Comparison of ENCODE assay signal across 13 mouse cellular contexts in the genomic region with DNA sequence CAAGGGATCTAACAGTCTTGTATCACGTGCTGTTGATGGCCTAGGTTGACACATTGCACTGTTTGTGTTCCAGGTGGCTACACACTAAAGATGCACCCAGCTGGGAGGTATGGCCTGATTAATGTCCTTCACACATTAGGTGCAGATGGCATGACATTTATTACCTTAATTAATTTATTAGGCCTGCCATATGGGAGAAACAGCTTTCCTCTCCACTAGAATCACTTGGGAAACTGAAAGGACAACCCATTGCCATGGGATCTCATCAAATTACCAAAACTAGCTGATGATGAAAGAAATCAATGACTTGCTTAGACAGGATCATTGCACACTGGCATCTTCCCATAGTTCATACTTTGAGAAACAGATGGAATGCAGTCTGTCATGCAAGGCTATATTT.
DNase-seq lines count a peak whose midpoint lies in the region; ATAC-seq and TF ChIP-seq lines count a peak whose summit lies in the region.
"Had no signal": no experiment of that assay in that cellular context is flagged by ENCODE, and none has a peak within 500 bp of the region (broad histone marks: within the 10 kb centered on the region; RNA-seq: fewer than 3 reads in every experiment).

No protein-coding gene starts in this region.

- H3K9ac ChIP-seq in embryonic facial prominence, embryonic 12.5 days = no peak overlapping the region
- no peak overlapping the region for H3K9ac ChIP-seq in liver, postnatal 0 days (replicated peaks)
- H3K9ac ChIP-seq: liver, embryonic 13.5 days had no signal

- no peak overlapping the region for H3K27ac ChIP-seq in embryonic facial prominence, embryonic 12.5 days
- no peak overlapping the region for H3K27ac ChIP-seq in embryonic facial prominence, embryonic 10.5 days (replicated peaks)
- H3K27ac ChIP-seq in hindbrain, embryonic 10.5 days = no peak overlapping the region
- no peak overlapping the region for H3K27ac ChIP-seq in liver, postnatal 0 days (ENCODE audit: low read depth)
- H3K27ac ChIP-seq: liver, embryonic 13.5 days; macrophage had no signal

- no peaks in the 10 kb centered on the region for H3K9me3 ChIP-seq in embryonic facial prominence, embryonic 12.5 days
- H3K9me3 ChIP-seq in embryonic facial prominence, embryonic 10.5 days = no peaks in the 10 kb centered on the region
- H3K9me3 ChIP-seq in hindbrain, embryonic 10.5 days = no peaks in the 10 kb centered on the region
- H3K9me3 ChIP-seq in liver, postnatal 0 days (ENCODE audit: low read length) = no peaks in the 10 kb centered on the region
- H3K9me3 ChIP-seq: liver, embryonic 13.5 days had no signal

- H3K4me3 ChIP-seq in embryonic facial prominence, embryonic 12.5 days = no peak overlapping the region
- H3K4me3 ChIP-seq in embryonic facial prominence, embryonic 10.5 days = no peak overlapping the region
- H3K4me3 ChIP-seq in hindbrain, embryonic 10.5 days = no peak overlapping the region
- no peak overlapping the region for H3K4me3 ChIP-seq in liver, postnatal 0 days (ENCODE audit: low read depth, low read length)
- H3K4me3 ChIP-seq: erythroblast, embryonic 14.5 days; liver, embryonic 13.5 days had no signal

- no peaks in the 10 kb centered on the region for H3K27me3 ChIP-seq in embryonic facial prominence, embryonic 12.5 days
- H3K27me3 ChIP-seq in embryonic facial prominence, embryonic 10.5 days (replicated peaks; ENCODE audit: low read depth, poor library complexity, severe bottlenecking) = no peaks in the 10 kb centered on the region
- no peaks in the 10 kb centered on the region for H3K27me3 ChIP-seq in hindbrain, embryonic 10.5 days (ENCODE audit: insufficient read depth, poor library complexity, severe bottlenecking)
- no peaks in the 10 kb centered on the region for H3K27me3 ChIP-seq in liver, postnatal 0 days (ENCODE audit: insufficient read depth, low read length)
- H3K27me3 ChIP-seq: liver, embryonic 13.5 days had no signal

- H3K4me1 ChIP-seq in embryonic facial prominence, embryonic 12.5 days = no peaks in the 10 kb centered on the region
- H3K4me1 ChIP-seq in embryonic facial prominence, embryonic 10.5 days = no peaks in the 10 kb centered on the region
- H3K4me1 ChIP-seq in hindbrain, embryonic 10.5 days (replicated peaks) = no peaks in the 10 kb centered on the region
- H3K4me1 ChIP-seq in liver, postnatal 0 days (ENCODE audit: insufficient read depth) = no peaks in the 10 kb centered on the region
- H3K4me1 ChIP-seq: liver, embryonic 13.5 days had no signal

- DNase-seq in embryonic facial prominence, embryonic 10.5 days (ENCODE audit: low spot score) = no peak
- DNase-seq in retina, embryonic 14.5 days (ENCODE audit: low spot score) = peak; percentile 54
- no peak for DNase-seq in retina, postnatal 1 day
- DNase-seq in hindbrain, embryonic 10.5 days (ENCODE audit: low spot score) = peak; percentile 4
- no peak for DNase-seq in liver, postnatal 0 days
- no peak for DNase-seq in lung, postnatal 4 days
- DNase-seq: gastrocnemius, postnatal 25 days; kidney, adult 18-20 months; liver, embryonic 13.5 days had no signal

- no peaks in the 10 kb centered on the region for H3K36me3 ChIP-seq in embryonic facial prominence, embryonic 12.5 days
- no peaks in the 10 kb centered on the region for H3K36me3 ChIP-seq in embryonic facial prominence, embryonic 10.5 days (replicated peaks)
- H3K36me3 ChIP-seq in hindbrain, embryonic 10.5 days = no peaks in the 10 kb centered on the region
- no peaks in the 10 kb centered on the region for H3K36me3 ChIP-seq in liver, postnatal 0 days (replicated peaks; ENCODE audit: insufficient read depth, low read length)
- H3K36me3 ChIP-seq: liver, embryonic 13.5 days had no signal

- 74% methylated on average over 1 of the region's 1 CpGs for WGBS in embryonic facial prominence, embryonic 12.5 days
- WGBS in embryonic facial prominence, embryonic 10.5 days = 76% methylated on average over 1 of the region's 1 CpGs
- WGBS in hindbrain, embryonic 10.5 days = 49% methylated on average over 1 of the region's 1 CpGs
- WGBS in liver, postnatal 0 days (ENCODE audit: insufficient replicate concordance) = 42% methylated on average over 1 of the region's 1 CpGs

- H3K4me2 ChIP-seq in embryonic facial prominence, embryonic 12.5 days (replicated peaks) = no peak overlapping the region
- no peak overlapping the region for H3K4me2 ChIP-seq in liver, postnatal 0 days (ENCODE audit: low read depth, low read length)
- H3K4me2 ChIP-seq: liver, embryonic 13.5 days had no signal

- no peak for TF ChIP-seq CTCF in liver, postnatal 0 days (IDR thresholded peaks at IDR 0.05; ENCODE audit: low read depth)

- peak; percentile 15; the same call in 1 of the 2 replicates for ATAC-seq in embryonic facial prominence, embryonic 12.5 days (ENCODE audit: insufficient number of reproducible peaks, insufficient read depth, low FRiP score, low TSS enrichment)
- no peak for ATAC-seq in liver, postnatal 0 days
- no peak for ATAC-seq in inflammation-experienced regulatory T-cells, adult 6 months

- TF ChIP-seq EP300 in liver, postnatal 0 days (IDR thresholded peaks at IDR 0.05; ENCODE audit: low read depth) = no peak

Comparison
In these comparisons a context has a peak if more than half of its experiments do, and no peak if none do; other contexts are left out.
1. DNase-seq: peak in retina, embryonic 14.5 days (single experiment) and hindbrain, embryonic 10.5 days (single experiment); none in embryonic facial prominence, embryonic 10.5 days (single experiment), retina, postnatal 1 day (single experiment), liver, postnatal 0 days (single experiment) and lung, postnatal 4 days (0 of 2).